Mouse (Mus musculus) CH12.LX (cell line): Measurements from ENCODE around the gene Katnbl1.

ENCODE experiments used
- CHD1 ChIP-seq: IDR thresholded peaks from 2 replicates; pipeline ENCODE4 v1.6.1; 2012; ENCODE audit warnings: low read depth, low read length, improper control_type of control experiment, inconsistent platforms
- CTCF ChIP-seq, 2 experiments: IDR thresholded peaks in 1 of 2; conservative IDR thresholded peaks in 1 of 2; 2 replicates each; pipeline ENCODE4 v1.5.1; 2011 to 2012; ENCODE audit warnings: low read depth in 2 of 2, low read length in 2 of 2, improper control_type of control experiment in 1 of 2, inconsistent platforms in 1 of 2, mild to moderate bottlenecking in 1 of 2, moderate library complexity in 1 of 2
- E2F4 ChIP-seq: IDR thresholded peaks from 2 replicates; pipeline ENCODE4 v1.6.1; 2011; ENCODE audit warnings: low read depth, low read length, improper control_type of control experiment; ENCODE audit not compliant: insufficient replicate concordance
- EP300 ChIP-seq: IDR thresholded peaks from 2 replicates; pipeline ENCODE4 v1.6.1; 2011; ENCODE audit warnings: low read length, improper control_type of control experiment
- IRF4 ChIP-seq: IDR thresholded peaks from 2 replicates; pipeline ENCODE4 v1.6.1; 2014; ENCODE audit warnings: low read depth, mild to moderate bottlenecking, inconsistent platforms, low read length, improper control_type of control experiment
- MAZ ChIP-seq: IDR thresholded peaks from 2 replicates; pipeline ENCODE4 v1.6.1; 2012; ENCODE audit warnings: low read depth, mild to moderate bottlenecking, inconsistent platforms, low read length, improper control_type of control experiment, moderate library complexity
- MEF2A ChIP-seq: IDR thresholded peaks from 2 replicates; pipeline ENCODE4 v1.6.1; 2014; ENCODE audit warnings: low read depth, mild to moderate bottlenecking, inconsistent platforms, low read length, improper control_type of control experiment, borderline replicate concordance
- MYC ChIP-seq: IDR thresholded peaks from 2 replicates; pipeline ENCODE4 v1.6.1; 2011; ENCODE audit warnings: low read depth, mild to moderate bottlenecking, improper control_type of control experiment, low read length
- POLR2A ChIP-seq: IDR thresholded peaks from 2 replicates; pipeline ENCODE4 v1.6.1; 2011; ENCODE audit warnings: low read depth, mild to moderate bottlenecking, improper control_type of control experiment, low read length
- TBP ChIP-seq: conservative IDR thresholded peaks from 2 replicates; pipeline ENCODE4 v1.6.1; 2011; ENCODE audit warnings: low read depth, low read length, improper control_type of control experiment
- UBTF ChIP-seq: IDR thresholded peaks from 2 replicates; pipeline ENCODE4 v1.6.1; 2012; ENCODE audit warnings: low read depth, mild to moderate bottlenecking, inconsistent platforms, low read length, improper control_type of control experiment, moderate library complexity

GRCm38 (mm10) chr2:112367222-112367621, 11.8 kb upstream of the Katnbl1 start:
- TF ChIP-seq CTCF (conservative IDR thresholded peaks at IDR 0.05 in 1 of 2, IDR thresholded peaks at IDR 0.05 in 1 of 2; ENCODE audit: low read depth in 2 of 2, low read length in 2 of 2): no peak
- TF ChIP-seq E2F4: no peak
- TF ChIP-seq TBP: no peak
- no peak for TF ChIP-seq POLR2A
- TF ChIP-seq CHD1: no peak
- TF ChIP-seq MEF2A: no peak
- no peak for TF ChIP-seq MYC
- TF ChIP-seq MAZ: no peak
- no peak for TF ChIP-seq UBTF
- TF ChIP-seq IRF4: no peak
- TF ChIP-seq EP300: no peak
